Mouse (Mus musculus): Measurements from ENCODE around the gene Olfr1458. TPM values are rescaled to one million over a fixed set of nuclear protein-coding genes. Genes with fewer than 3 reads are reported as not detected.

Gene Olfr1458
- polyA plus RNA-seq (2012; ENCODE audit: insufficient read depth, insufficient read length, missing spikeins): not detected in 2 replicates

DNA sequence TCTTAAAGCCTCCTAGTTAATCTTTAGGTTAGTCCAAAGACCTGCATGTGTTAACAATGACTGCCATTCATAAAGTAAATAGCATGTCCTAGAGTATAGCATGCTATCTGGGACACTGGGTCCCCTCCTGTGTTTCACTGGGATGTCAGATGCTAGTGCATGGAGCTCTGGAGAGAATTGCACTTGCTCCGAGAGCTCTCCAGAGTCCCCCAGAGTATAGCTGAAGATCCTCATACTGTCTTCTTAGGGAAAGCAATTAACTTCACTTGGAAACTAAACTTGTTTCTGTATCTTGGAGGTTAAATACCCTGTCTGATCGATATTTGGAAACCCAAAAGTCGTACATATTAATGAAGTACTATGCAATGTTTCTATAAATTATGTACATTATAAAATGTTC is at the start of gene Olfr1458:
Olfr1458 (minus strand) TSS at position 101 of the 400 bp plus-strand sequence.
- no peak within 1 kb of the TSS for H3K4me3 ChIP-seq (ENCODE audit: insufficient read depth, low read depth, low read length)
- no peak within 1 kb of the TSS for H3K27ac ChIP-seq (replicated peaks; ENCODE audit: low read depth, low read length)
- H3K4me1 ChIP-seq (ENCODE audit: control insufficient read depth, insufficient read depth, insufficient read length, low read length): no peaks in the 10 kb centered on the region

- H3K4me1 ChIP-seq (ENCODE audit: control insufficient read depth, insufficient read depth, insufficient read length, low read length): no peaks in the 10 kb centered on the region
- no peak within 1 kb of the TSS for H3K4me3 ChIP-seq (ENCODE audit: insufficient read depth, low read depth, low read length)
- no peak within 1 kb of the TSS for H3K27ac ChIP-seq (replicated peaks; ENCODE audit: low read depth, low read length)
Measured at GRCm38 (mm10) chr19:13149449-13149848, 42.9 kb upstream of the Olfr1458 start, which contains the start of gene Olfr1459. Gene Olfr1459, minus strand, starts transcription at chr19:13149549.

GRCm38 (mm10) chr19:13097791-13098190 is 8.8 kb downstream of the Olfr1458 start, which contains the start of gene Olfr1457:
Gene Olfr1457, minus strand, starts transcription at chr19:13097891.
- H3K27ac ChIP-seq (replicated peaks; ENCODE audit: low read depth, low read length): no peak within 1 kb of the TSS
- H3K4me1 ChIP-seq (ENCODE audit: control insufficient read depth, insufficient read depth, insufficient read length, low read length): no peaks in the 10 kb centered on the region
- no peak within 1 kb of the TSS for H3K4me3 ChIP-seq (ENCODE audit: insufficient read depth, low read depth, low read length)

DNA sequence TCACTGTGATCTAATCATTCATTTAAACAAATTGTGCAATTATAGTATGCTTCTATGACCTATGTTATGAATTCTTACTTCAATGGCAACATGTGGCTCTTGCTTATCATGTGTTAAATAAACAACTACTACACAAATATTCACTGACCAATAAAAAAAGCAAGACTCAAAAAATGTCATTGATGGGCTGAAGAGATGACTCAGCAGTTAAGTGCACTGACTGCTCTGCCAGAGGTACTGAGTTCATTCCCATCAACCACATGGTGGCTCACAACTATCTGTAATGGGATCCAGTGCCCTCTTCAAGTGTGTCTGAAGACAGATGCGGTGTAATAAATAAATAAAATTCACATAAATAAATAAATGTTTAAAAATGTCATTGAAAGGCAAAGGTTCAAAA is 12.7 kb downstream of the Olfr1458 start:
- H3K27ac ChIP-seq (replicated peaks; ENCODE audit: low read depth, low read length): no peak overlapping the region

DNA sequence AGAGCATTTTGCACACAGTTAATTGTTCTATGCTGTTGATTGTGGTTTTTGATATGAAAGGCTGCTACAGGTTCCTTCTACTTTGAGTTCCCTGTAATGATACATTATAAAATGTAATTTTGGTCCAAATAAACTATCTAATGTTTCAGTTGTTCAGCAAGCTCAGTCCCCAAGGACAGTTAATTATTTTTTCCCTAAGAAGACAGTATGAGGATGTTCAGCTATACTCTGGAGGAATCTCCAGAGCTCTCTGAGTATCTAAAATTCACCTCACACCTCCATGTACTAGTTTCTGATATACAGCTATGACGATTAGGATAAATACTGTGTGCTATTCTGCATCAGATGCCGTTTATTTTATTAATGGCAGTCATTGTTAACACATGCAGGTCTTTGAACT is 46.3 kb downstream of the Olfr1458 start, which contains the start of gene Olfr1454:
Olfr1454 (plus strand) TSS at position 301 of the 400 bp plus-strand sequence.
- Histone ChIP-seq H3K4me1 (ENCODE audit: control insufficient read depth, insufficient read depth, insufficient read length, low read length) (no peaks in the 10 kb centered on the region), H3K27ac (replicated peaks; ENCODE audit: low read depth, low read length) (no peak within 1 kb of the TSS), H3K4me3 (ENCODE audit: insufficient read depth, low read depth, low read length) (no peak within 1 kb of the TSS)

More for the DNA sequence above, 12.7 kb downstream of the Olfr1458 start:
- no peak overlapping the region for H3K4me3 ChIP-seq (ENCODE audit: insufficient read depth, low read depth, low read length)
- no peaks in the 10 kb centered on the region for H3K4me1 ChIP-seq (ENCODE audit: control insufficient read depth, insufficient read depth, insufficient read length, low read length)

Other genes starting within 250 kb of the Olfr1458 start
- gene Olfr1444, start 249.5 kb downstream of the Olfr1458 start, polyA plus RNA-seq (2012; ENCODE audit: insufficient read depth, insufficient read length, missing spikeins): not detected in 2 replicates
- not detected in 2 replicates for gene Olfr1445, start 222.9 kb downstream of the Olfr1458 start, polyA plus RNA-seq (2012; ENCODE audit: insufficient read depth, insufficient read length, missing spikeins)
- gene Olfr1446, start 213.3 kb downstream of the Olfr1458 start, polyA plus RNA-seq (2012; ENCODE audit: insufficient read depth, insufficient read length, missing spikeins): not detected in 2 replicates
- not detected in 2 replicates for gene Olfr1447, start 203.0 kb downstream of the Olfr1458 start, polyA plus RNA-seq (2012; ENCODE audit: insufficient read depth, insufficient read length, missing spikeins)
- not detected in 2 replicates for gene Olfr1448, start 182.4 kb downstream of the Olfr1458 start, polyA plus RNA-seq (2012; ENCODE audit: insufficient read depth, insufficient read length, missing spikeins)
- gene Olfr1449, start 175.9 kb downstream of the Olfr1458 start, polyA plus RNA-seq (2012; ENCODE audit: insufficient read depth, insufficient read length, missing spikeins): not detected in 2 replicates
- not detected in 2 replicates for gene Olfr1450, start 156.5 kb downstream of the Olfr1458 start, polyA plus RNA-seq (2012; ENCODE audit: insufficient read depth, insufficient read length, missing spikeins)
- gene Olfr1451, start 111.8 kb downstream of the Olfr1458 start, polyA plus RNA-seq (2012; ENCODE audit: insufficient read depth, insufficient read length, missing spikeins): not detected in 2 replicates
- not detected in 2 replicates for gene Olfr1453, start 78.4 kb downstream of the Olfr1458 start, polyA plus RNA-seq (2012; ENCODE audit: insufficient read depth, insufficient read length, missing spikeins)
- not detected in 2 replicates for gene Olfr1454, start 46.2 kb downstream of the Olfr1458 start, polyA plus RNA-seq (2012; ENCODE audit: insufficient read depth, insufficient read length, missing spikeins)
- gene Olfr1457, start 8.9 kb downstream of the Olfr1458 start, polyA plus RNA-seq (2012; ENCODE audit: insufficient read depth, insufficient read length, missing spikeins): not detected in 2 replicates
- gene Olfr1459, start 42.8 kb upstream of the Olfr1458 start, polyA plus RNA-seq (2012; ENCODE audit: insufficient read depth, insufficient read length, missing spikeins): not detected in 2 replicates
- gene Olfr1461, start 56.2 kb upstream of the Olfr1458 start, polyA plus RNA-seq (2012; ENCODE audit: insufficient read depth, insufficient read length, missing spikeins): not detected in 2 replicates
- gene Olfr1462, start 79.0 kb upstream of the Olfr1458 start, polyA plus RNA-seq (2012; ENCODE audit: insufficient read depth, insufficient read length, missing spikeins): not detected in 2 replicates
- gene Olfr1463, start 124.6 kb upstream of the Olfr1458 start, polyA plus RNA-seq (2012; ENCODE audit: insufficient read depth, insufficient read length, missing spikeins): not detected in 2 replicates
- gene Olfr1465, start 208.8 kb upstream of the Olfr1458 start, polyA plus RNA-seq (2012; ENCODE audit: insufficient read depth, insufficient read length, missing spikeins): not detected in 2 replicates
- not detected in 2 replicates for gene Olfr1466, start 232.1 kb upstream of the Olfr1458 start, polyA plus RNA-seq (2012; ENCODE audit: insufficient read depth, insufficient read length, missing spikeins)

Data from brown adipose tissue, adult 24 weeks (tissue).